Mouse (Mus musculus) midbrain, embryonic 13.5 days (tissue): Measurements from ENCODE around the gene Ccnf. TPM values are rescaled to one million over a fixed set of nuclear protein-coding genes. Genes with fewer than 3 reads are reported as not detected.

Experiments used
- ATAC-seq: fragments of 200-750 bp; cut with Nextera tagmentation; 2 replicates; pipeline ENCODE4 v1.8.0; 2017; ENCODE audit warnings: mild to moderate bottlenecking, moderate TSS enrichment, moderate library complexity
- H3K27ac ChIP-seq: fragments of 300-500 bp; sonication (generic); 2 replicates; pipeline ENCODE4 v1.5.1; 2015; ENCODE audit warnings: inconsistent platforms, mild to moderate bottlenecking, moderate library complexity
- H3K27me3 ChIP-seq: fragments of 300-500 bp; sonication (generic); 2 replicates; pipeline ENCODE4 v1.6.1; 2015; ENCODE audit warnings: mild to moderate bottlenecking, inconsistent platforms
- H3K36me3 ChIP-seq: fragments of 300-500 bp; sonication (generic); 2 replicates; pipeline ENCODE4 v1.6.1; 2015; ENCODE audit warnings: mild to moderate bottlenecking, inconsistent platforms
- H3K4me1 ChIP-seq: fragments of 300-500 bp; sonication (generic); replicated peaks from 2 replicates; pipeline ENCODE4 v1.6.1; 2015; ENCODE audit warnings: inconsistent platforms
- H3K4me2 ChIP-seq: fragments of 300-500 bp; sonication (generic); replicated peaks from 2 replicates; pipeline ENCODE4 v1.6.1; 2015; ENCODE audit warnings: moderate library complexity, mild to moderate bottlenecking, inconsistent platforms
- H3K4me3 ChIP-seq: fragments of 300-500 bp; sonication (generic); replicated peaks from 2 replicates; pipeline ENCODE4 v1.5.1; 2015; ENCODE audit warnings: mild to moderate bottlenecking, inconsistent platforms
- H3K9ac ChIP-seq: fragments of 300-500 bp; sonication (generic); replicated peaks from 2 replicates; pipeline ENCODE4 v1.6.1; 2015; ENCODE audit warnings: mild to moderate bottlenecking, inconsistent platforms
- H3K9me3 ChIP-seq: fragments of 300-500 bp; sonication (generic); 2 replicates; pipeline ENCODE4 v1.6.1; 2016; ENCODE audit warnings: mild to moderate bottlenecking, inconsistent platforms
- WGBS: fragments of 180-500 bp; shearing (Covaris S2); methylation state at CpG from one replicate; pipeline ENCODE4 v1.1.7; 2015; 5-methylcytosine and 5-hydroxymethylcytosine counted together
- polyA plus RNA-seq: library from polyadenylated mRNA; unstranded; fragments of >200 nt; fragmentation: Nextera tagmentation; extraction: Ambion mirVana; gene quantifications from 2 replicates; pipeline ENCODE4 v1.2.1, GENCODE M21; 2015

Ccnf gene
- 30.9 and 32.9 TPM in 2 replicates for polyA plus RNA-seq

DNA sequence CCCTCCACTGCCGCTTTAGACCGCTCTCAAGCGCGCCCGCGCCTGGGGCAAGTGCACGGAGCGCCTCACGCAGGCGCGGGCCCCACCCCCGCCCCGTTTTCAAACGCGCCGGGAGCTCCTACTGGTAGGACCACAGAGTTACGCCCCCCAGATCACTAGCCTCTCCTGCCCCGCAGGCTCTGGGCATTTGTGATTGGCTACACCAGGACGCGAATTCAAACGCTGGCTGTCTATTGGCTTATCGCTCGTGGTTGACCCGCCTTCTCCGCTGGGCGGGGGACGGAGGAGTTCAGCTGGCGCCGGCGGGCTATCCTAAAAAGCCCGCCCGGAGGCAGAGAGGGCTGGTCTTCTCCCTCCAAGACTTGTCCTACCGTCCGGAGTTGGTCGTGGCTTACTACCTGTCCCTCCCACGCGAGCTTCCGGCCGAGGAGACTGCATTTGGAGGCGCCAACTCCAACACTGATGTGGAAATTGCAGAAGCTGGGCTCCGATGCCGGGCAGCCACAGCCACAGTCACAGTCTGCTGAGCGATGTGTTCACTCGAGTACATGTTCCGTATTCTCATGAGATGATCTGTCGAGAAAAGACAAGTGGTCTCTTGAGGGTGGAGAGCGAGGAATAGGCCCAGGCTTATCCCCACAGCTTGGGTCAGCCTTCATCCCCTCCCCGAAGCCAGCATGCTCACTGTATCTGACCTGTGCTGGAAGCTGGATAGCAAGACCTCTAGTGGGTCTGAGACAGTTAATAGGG lies at the start of gene Ccnf:
Gene Ccnf, minus strand, starts transcription at position 165 of the 750 bp plus-strand sequence.
- peak within 1 kb of the TSS; percentile 81 for H3K4me3 ChIP-seq
- WGBS: under 1% methylated on average over 48 of the region's 48 CpGs
- H3K9ac ChIP-seq: peak within 1 kb of the TSS; percentile 88
- H3K27ac ChIP-seq: peak within 1 kb of the TSS; percentile 77
- no peaks in the 10 kb centered on the region for H3K9me3 ChIP-seq
- peak; percentile 100 for ATAC-seq
- peaks cover 17% of the 10 kb centered on the region for H3K4me1 ChIP-seq
- no peaks in the 10 kb centered on the region for H3K27me3 ChIP-seq
- peak within 1 kb of the TSS; percentile 82 for H3K4me2 ChIP-seq
- H3K36me3 ChIP-seq: peaks cover 16% of the 10 kb centered on the region

DNA sequence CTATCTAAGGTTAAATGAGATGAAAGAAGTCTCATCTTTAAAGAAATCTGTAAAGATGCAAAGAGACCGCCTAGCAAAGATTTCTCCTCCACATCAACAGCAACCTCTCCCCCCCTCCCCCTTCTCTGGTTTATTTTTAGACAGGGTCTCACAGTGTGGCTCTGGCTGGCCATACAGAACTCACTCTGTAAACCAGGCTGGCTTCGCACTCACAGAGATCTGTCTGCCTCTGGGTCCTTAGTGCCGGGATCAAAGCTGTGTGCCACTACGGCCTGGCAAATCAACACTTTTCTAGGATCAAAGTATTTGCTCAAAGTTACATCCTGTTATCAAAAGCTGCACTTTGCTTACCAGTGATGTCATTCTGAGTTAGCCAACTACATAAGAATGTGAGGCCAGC lies 49.4 kb upstream of the Ccnf start:
- 87% methylated on average over 4 of the region's 4 CpGs for WGBS
- no peak overlapping the region for H3K4me2 ChIP-seq
- no peak for ATAC-seq
- no peak overlapping the region for H3K27ac ChIP-seq
- H3K36me3 ChIP-seq: no peaks in the 10 kb centered on the region
- H3K27me3 ChIP-seq: no peaks in the 10 kb centered on the region
- H3K9ac ChIP-seq: no peak overlapping the region
- H3K4me3 ChIP-seq: no peak overlapping the region
- H3K4me1 ChIP-seq: no peaks in the 10 kb centered on the region
- no peaks in the 10 kb centered on the region; the same call in 1 of the 2 replicates for H3K9me3 ChIP-seq

DNA sequence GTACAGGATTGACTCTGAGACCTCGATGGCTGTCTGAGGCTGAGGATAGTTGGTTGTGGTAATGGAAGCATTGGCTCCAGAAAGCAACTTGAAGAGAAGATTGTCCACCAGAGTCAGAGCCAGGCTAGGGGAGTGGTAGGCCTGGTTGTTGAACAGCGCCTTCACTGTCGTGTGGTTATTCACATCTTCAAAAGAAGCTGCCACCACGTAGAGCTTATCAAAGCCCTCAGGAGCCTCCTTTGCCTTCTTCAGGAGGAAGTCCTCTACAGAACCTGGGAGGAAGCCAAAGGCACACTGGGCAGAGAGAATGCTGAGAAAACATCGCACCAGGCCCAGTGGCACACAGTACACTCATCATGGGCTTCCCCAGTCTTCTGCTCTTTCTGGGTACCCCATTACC lies 38.1 kb upstream of the Ccnf start:
- WGBS: 85% methylated on average over 5 of the region's 5 CpGs
- Histone ChIP-seq H3K27ac (no peak overlapping the region), H3K4me3 (no peak overlapping the region), H3K4me2 (no peak overlapping the region), H3K4me1 (no peaks in the 10 kb centered on the region), H3K9me3 (no peaks in the 10 kb centered on the region), H3K9ac (no peak overlapping the region), H3K36me3 (no peaks in the 10 kb centered on the region), H3K27me3 (no peaks in the 10 kb centered on the region)
- no peak for ATAC-seq

DNA sequence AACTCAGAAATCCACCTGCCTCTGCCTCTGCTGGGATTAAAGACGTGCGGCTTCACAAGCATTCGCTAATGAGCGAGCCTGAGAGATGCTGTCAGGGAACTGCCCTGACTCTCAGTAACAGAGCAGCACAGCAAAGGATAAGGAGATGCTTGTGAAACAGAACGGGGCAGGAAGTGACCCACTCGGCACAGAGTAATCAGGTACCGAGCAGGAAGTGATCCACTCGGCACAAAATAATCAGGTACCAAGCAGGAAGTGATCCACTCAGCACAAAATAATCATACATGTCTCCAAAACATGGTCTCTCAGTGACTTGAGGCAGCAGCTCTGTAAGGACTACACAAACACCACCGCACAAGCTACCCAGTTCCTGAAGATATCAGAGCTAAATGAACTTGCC lies 37.2 kb upstream of the Ccnf start:
- 88% methylated on average over 9 of the region's 9 CpGs for WGBS
- no peak overlapping the region for H3K9ac ChIP-seq

DNA sequence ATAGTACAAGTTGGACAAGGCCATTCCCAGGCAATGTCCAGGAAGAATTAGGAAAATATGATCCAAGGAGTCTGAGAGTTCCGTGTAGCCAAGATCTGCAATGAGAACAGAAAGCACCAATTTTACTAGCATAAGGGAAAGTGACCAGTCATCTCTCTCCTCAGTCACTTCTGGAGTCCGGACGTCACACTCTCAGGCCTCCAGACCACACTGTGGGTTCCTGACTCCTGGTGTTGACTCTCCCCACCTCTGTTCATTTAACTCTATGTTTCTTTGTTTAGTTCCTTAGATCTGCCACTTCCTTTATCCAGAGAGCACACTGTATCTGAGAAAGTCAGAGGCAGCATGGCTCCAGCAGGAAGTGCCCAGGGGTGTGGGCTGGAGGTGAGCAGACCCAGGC lies 34.4 kb upstream of the Ccnf start:
- WGBS: 75% methylated on average over 3 of the region's 3 CpGs
- Histone ChIP-seq H3K4me3 (no peak overlapping the region), H3K9me3 (no peaks in the 10 kb centered on the region), H3K4me2 (no peak overlapping the region), H3K4me1 (no peaks in the 10 kb centered on the region), H3K27me3 (no peaks in the 10 kb centered on the region), H3K36me3 (no peaks in the 10 kb centered on the region), H3K27ac (no peak overlapping the region), H3K9ac (no peak overlapping the region)
- no peak for ATAC-seq

More for the DNA sequence above, 37.2 kb upstream of the Ccnf start:
- ATAC-seq: no peak
- Histone ChIP-seq H3K4me3 (no peak overlapping the region), H3K4me1 (no peaks in the 10 kb centered on the region), H3K9me3 (no peaks in the 10 kb centered on the region), H3K27ac (no peak overlapping the region), H3K36me3 (no peaks in the 10 kb centered on the region), H3K27me3 (no peaks in the 10 kb centered on the region), H3K4me2 (no peak overlapping the region)

DNA sequence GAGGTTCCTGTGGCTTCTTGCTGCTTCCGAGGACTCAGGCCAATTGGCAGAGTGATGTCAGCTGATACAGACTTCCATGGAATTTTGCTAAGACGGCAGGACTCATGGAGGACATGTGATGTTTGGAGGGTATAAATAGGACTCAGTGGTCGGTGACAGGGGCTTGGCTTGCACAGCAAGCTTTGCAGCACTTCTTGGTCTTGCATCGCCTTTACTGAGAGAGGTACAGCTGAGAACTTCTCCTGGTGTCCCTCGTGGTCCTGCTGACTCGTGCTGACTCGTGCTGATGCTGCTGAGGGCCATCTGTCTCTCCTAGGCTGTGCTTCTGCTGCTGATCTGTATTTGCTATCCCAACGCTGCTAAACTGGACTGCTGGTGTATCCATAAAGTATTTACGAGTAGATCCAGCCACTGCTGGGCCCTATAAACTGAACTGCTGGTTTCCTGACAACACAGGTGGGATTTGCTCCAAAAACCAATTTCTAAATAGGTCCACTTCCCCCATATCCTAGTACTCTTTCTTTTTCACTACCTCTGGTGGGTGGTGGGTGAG lies 32.1 kb upstream of the Ccnf start:
- H3K27ac ChIP-seq: no peak overlapping the region

DNA sequence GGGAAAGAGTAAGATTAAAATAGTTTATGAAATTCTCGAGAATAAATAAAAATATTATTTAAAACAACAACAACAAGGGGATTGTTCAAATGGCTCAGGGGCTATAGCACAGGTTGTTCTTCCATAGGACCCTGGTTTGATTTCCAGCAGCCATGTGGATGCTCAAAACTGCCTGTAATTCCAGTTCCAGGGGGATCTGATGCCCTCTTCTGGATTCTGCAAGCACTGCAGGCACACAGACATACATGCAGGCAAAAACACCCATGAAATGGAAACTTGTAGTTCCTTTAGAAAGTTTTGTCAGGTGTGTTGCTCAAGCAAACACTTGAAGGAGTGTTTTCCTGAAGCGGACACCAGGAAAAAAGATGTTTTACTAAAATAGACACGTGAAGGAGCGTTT lies 31.4 kb upstream of the Ccnf start:
- WGBS: 65% methylated on average over 4 of the region's 4 CpGs
- no peak overlapping the region for H3K4me3 ChIP-seq
- no peak for ATAC-seq
- no peak overlapping the region for H3K4me2 ChIP-seq
- H3K36me3 ChIP-seq: no peaks in the 10 kb centered on the region
- no peaks in the 10 kb centered on the region for H3K4me1 ChIP-seq
- H3K9ac ChIP-seq: no peak overlapping the region
- peaks cover 2% of the 10 kb centered on the region; the same call in 1 of the 2 replicates for H3K9me3 ChIP-seq
- no peaks in the 10 kb centered on the region for H3K27me3 ChIP-seq
- H3K27ac ChIP-seq: no peak overlapping the region

More for the DNA sequence above, 32.1 kb upstream of the Ccnf start:
- H3K27me3 ChIP-seq: no peaks in the 10 kb centered on the region
- ATAC-seq: no peak
- H3K4me3 ChIP-seq: no peak overlapping the region
- H3K36me3 ChIP-seq: no peaks in the 10 kb centered on the region
- 74% methylated on average over 9 of the region's 9 CpGs for WGBS
- H3K9ac ChIP-seq: no peak overlapping the region
- no peak overlapping the region for H3K4me2 ChIP-seq
- no peaks in the 10 kb centered on the region for H3K9me3 ChIP-seq
- no peaks in the 10 kb centered on the region for H3K4me1 ChIP-seq

DNA sequence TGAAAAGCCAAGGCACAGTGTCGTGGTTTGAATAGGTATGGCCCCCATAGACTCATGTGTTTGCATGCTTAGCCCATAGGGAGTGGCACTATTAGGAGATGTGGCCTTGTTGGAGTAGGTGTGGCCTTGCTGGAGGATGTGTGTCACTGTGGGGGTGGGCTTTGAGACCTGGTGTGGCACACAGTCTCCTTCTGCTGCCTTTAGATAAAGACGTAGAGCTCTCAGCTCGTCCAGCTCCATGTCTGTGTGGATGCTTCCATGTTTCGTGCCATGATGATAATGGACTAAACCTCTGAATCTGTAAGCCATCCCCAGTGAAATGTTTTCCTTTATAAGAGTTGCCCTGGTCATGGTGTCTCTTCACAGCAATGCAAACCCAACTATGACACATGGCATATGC lies 28.6 kb upstream of the Ccnf start:
- peaks cover 10% of the 10 kb centered on the region for H3K9me3 ChIP-seq
- no peaks in the 10 kb centered on the region for H3K27me3 ChIP-seq
- H3K9ac ChIP-seq: no peak overlapping the region
- no peak for ATAC-seq
- WGBS: 86% methylated on average over 4 of the region's 4 CpGs
- no peak overlapping the region for H3K4me3 ChIP-seq
- no peaks in the 10 kb centered on the region for H3K4me1 ChIP-seq
- no peak overlapping the region for H3K27ac ChIP-seq
- no peak overlapping the region for H3K4me2 ChIP-seq
- H3K36me3 ChIP-seq: no peaks in the 10 kb centered on the region

DNA sequence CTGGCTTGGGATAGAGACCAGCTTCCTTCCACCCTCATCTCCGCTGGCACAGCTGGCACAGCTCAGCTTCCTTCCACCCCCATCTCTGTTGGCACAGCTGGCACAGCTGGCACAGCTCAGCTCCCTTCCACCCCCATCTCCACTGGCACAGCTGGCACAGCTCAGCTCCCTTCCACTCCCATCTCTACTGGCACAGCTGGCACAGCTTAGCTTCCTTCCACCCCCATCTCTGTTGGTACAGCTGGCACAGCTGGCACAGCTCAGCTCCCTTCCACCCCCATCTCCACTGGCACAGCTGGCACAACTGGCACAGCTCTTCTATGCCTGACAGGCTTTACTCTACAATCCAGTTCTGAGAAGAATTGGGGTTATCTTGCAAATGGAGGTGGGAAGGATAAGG lies 15.8 kb upstream of the Ccnf start:
- Histone ChIP-seq H3K27me3 (no peaks in the 10 kb centered on the region), H3K9ac (no peak overlapping the region), H3K27ac (no peak overlapping the region), H3K4me1 (no peaks in the 10 kb centered on the region), H3K36me3 (no peaks in the 10 kb centered on the region), H3K4me2 (no peak overlapping the region), H3K9me3 (peaks cover 5% of the 10 kb centered on the region; the same call in 1 of the 2 replicates), H3K4me3 (no peak overlapping the region)
- 86% methylated on average over 1 of the region's 1 CpGs for WGBS
- no peak for ATAC-seq

DNA sequence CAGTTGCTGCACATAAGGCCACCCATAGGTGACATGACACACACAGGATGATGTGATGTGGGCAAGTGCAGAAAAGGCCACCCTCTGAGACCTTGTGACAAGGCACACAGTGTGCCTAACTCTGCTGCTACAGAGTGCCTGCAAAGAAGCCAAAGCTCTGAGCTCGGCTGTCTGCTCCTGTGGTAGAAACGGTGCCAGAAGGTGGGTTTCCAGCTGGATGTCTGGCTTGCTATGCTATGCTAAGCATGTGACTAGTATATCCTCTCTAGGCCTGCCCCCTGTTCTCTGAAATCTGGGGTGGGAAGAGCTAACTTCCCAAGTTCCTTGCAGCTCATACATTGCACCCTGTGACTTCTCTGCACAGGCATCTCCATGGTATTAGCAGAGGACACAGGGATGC lies 13.5 kb upstream of the Ccnf start:
- WGBS: 81% methylated on average over 2 of the region's 2 CpGs
- H3K4me1 ChIP-seq: no peaks in the 10 kb centered on the region
- H3K9me3 ChIP-seq: no peaks in the 10 kb centered on the region
- no peaks in the 10 kb centered on the region for H3K27me3 ChIP-seq
- no peak overlapping the region for H3K27ac ChIP-seq
- H3K4me2 ChIP-seq: no peak overlapping the region
- no peak for ATAC-seq
- no peak overlapping the region for H3K4me3 ChIP-seq
- no peak overlapping the region for H3K9ac ChIP-seq
- no peaks in the 10 kb centered on the region for H3K36me3 ChIP-seq

DNA sequence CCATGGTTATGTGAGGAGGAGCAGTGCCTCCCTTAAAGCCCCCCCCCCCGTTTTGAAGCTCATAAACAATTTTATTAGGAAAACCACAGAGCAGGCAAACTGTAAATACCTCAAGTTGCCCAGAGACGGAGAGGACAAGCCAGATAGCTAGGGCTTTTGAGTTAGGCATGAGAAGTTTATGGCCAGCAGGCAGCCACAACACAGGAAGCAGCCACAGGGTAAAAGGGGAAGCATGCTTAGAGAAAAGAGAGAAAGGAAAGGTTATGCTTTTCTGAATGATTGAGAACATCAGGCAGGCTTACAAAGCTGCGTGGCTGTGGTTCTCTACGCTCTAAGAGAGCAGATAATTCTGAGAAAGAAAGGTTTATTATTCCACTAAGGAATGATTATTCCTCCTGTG lies 9.2 kb upstream of the Ccnf start:
- 79% methylated on average over 4 of the region's 4 CpGs for WGBS
- H3K36me3 ChIP-seq: no peaks in the 10 kb centered on the region
- no peak overlapping the region for H3K27ac ChIP-seq
- no peak overlapping the region for H3K4me3 ChIP-seq
- no peak for ATAC-seq
- no peaks in the 10 kb centered on the region for H3K9me3 ChIP-seq
- no peak overlapping the region for H3K9ac ChIP-seq
- no peaks in the 10 kb centered on the region for H3K27me3 ChIP-seq
- H3K4me1 ChIP-seq: no peaks in the 10 kb centered on the region
- no peak overlapping the region for H3K4me2 ChIP-seq

DNA sequence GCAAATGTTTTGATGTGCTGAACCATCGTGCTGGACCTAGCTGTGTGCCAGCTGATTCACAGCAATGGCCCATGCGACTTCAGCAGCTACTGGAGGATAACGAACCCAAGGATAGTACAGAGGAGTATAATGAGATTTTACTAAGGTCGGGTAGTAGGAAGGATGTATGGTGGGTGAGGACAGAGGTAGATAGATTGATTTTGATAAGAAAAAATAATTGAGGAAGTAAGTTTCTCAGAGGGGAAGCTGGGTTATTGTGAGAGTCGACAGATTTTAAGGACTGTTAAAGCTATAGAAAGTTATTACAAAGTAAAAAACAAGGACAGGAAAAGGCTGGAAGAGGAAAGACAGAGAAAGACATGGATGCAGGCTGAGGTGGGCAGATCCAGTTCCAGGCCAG lies 8.4 kb upstream of the Ccnf start:
- Histone ChIP-seq H3K4me1 (no peaks in the 10 kb centered on the region), H3K27me3 (no peaks in the 10 kb centered on the region), H3K27ac (no peak overlapping the region), H3K9me3 (no peaks in the 10 kb centered on the region), H3K4me3 (no peak overlapping the region), H3K4me2 (no peak overlapping the region), H3K36me3 (no peaks in the 10 kb centered on the region), H3K9ac (no peak overlapping the region)
- 88% methylated on average over 5 of the region's 5 CpGs for WGBS
- ATAC-seq: no peak

DNA sequence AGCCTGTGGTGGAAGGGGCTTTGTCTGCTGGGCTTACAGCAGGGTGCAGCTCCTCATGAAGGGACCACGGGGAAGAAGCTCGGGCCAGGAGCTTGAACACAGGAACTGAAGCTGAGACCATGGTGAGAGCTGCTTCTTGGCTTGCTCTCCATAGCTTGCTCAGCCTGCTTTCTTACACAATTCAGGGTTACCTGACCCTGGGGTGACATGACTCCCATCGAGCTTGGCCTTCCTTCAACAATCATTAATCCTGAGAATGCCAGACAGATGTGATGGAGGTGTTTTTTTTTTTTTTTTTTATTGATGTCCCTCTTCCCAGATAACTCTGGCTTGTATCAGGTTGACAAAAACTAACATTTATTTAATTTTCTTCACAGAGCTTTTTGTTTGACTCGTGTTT lies 7.7 kb upstream of the Ccnf start:
- no peak overlapping the region for H3K27ac ChIP-seq
- H3K4me1 ChIP-seq: no peaks in the 10 kb centered on the region
- 75% methylated on average over 4 of the region's 4 CpGs for WGBS
- no peak overlapping the region for H3K4me3 ChIP-seq
- no peaks in the 10 kb centered on the region for H3K36me3 ChIP-seq
- H3K9me3 ChIP-seq: no peaks in the 10 kb centered on the region
- no peaks in the 10 kb centered on the region for H3K27me3 ChIP-seq
- no peak overlapping the region for H3K4me2 ChIP-seq
- no peak for ATAC-seq
- H3K9ac ChIP-seq: no peak overlapping the region
